Mouse (Mus musculus): ENCODE results near the gene Lig3. TPM values are rescaled to one million over a fixed set of nuclear protein-coding genes. Genes with fewer than 3 reads are reported as not detected.

Gene Lig3
- polyA plus RNA-seq, 1 experiment from 2014 or later: 34.6 TPM

- H3K27ac ChIP-seq: no peak overlapping the region
- H3K27me3 ChIP-seq: no peaks in the 10 kb centered on the region
- no peak for ATAC-seq (replicated peaks; ENCODE audit: low FRiP score)
- no peak overlapping the region for H3K4me2 ChIP-seq
- WGBS: 74% methylated on average over 11 of the region's 11 CpGs
- H3K4me1 ChIP-seq: peaks cover 53% of the 10 kb centered on the region
- H3K9ac ChIP-seq: no peak overlapping the region
- H3K36me3 ChIP-seq: no peaks in the 10 kb centered on the region
- H3K4me3 ChIP-seq (replicated peaks): no peak overlapping the region
- no peaks in the 10 kb centered on the region for H3K9me3 ChIP-seq (replicated peaks)
These were observed 71.2 kb downstream of the Lig3 start for GRCm38 (mm10) chr11:82852115-82852514.

DNA sequence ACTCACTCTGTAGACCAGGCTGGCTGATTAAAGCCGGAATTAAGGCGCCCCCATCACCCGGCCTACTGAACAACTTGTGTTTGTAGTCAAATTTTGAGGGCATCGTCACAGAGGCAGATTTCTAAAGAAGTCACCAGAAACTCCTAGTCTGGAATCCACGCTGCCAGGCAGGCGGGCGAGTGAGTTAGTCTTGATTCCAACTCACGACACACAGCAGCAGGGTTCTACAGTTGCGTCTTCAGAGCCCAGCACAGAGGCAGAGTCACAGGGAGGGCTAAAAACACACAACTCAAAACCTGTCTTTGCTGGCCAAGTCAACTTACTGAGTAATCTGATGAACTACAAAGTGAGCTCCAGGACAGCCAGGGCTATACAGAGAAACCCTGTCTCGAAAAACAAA is 71.6 kb downstream of the Lig3 start:
- Histone ChIP-seq H3K4me1 (peaks cover 49% of the 10 kb centered on the region), H3K36me3 (no peaks in the 10 kb centered on the region), H3K4me2 (no peak overlapping the region), H3K9ac (no peak overlapping the region), H3K4me3 (replicated peaks) (no peak overlapping the region), H3K27ac (no peak overlapping the region), H3K27me3 (no peaks in the 10 kb centered on the region), H3K9me3 (replicated peaks) (no peaks in the 10 kb centered on the region)
- ATAC-seq (replicated peaks; ENCODE audit: low FRiP score): no peak
- WGBS: 85% methylated on average over 10 of the region's 10 CpGs

DNA sequence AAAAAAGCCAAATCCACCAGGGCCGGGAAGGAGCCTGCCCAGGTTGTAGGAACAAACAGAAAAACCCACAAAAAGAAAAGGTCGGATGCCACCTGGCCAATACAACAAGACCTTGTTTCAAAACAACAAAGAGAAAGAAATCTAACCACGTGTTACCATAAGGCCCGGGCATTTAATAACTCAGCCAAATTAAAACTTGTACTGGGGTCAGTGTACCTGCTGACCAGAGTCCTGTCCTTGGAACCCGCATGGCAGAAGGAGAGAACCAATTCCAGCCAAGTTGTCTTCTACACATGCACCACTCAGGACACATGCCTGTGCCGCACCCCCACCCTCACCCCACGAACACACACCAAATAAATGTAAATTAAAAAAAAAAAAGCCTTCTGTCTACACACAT is 72.0 kb downstream of the Lig3 start:
- no peaks in the 10 kb centered on the region for H3K9me3 ChIP-seq (replicated peaks)
- H3K4me2 ChIP-seq: no peak overlapping the region
- peaks cover 45% of the 10 kb centered on the region for H3K4me1 ChIP-seq
- H3K9ac ChIP-seq: no peak overlapping the region
- H3K27ac ChIP-seq: no peak overlapping the region
- H3K27me3 ChIP-seq: no peaks in the 10 kb centered on the region
- ATAC-seq (replicated peaks; ENCODE audit: low FRiP score): no peak
- H3K4me3 ChIP-seq (replicated peaks): no peak overlapping the region
- 83% methylated on average over 7 of the region's 7 CpGs for whole genome bisulfite sequencing
- H3K36me3 ChIP-seq: no peaks in the 10 kb centered on the region

Other genes with a start within 250 kb of the Lig3 start
- 0.39 and 0.44 TPM in 2 replicates for gene Cct6b, start 16.8 kb upstream of the Lig3 start, polyA plus RNA-seq (2015; fragmentation: Nextera tagmentation; extraction: Ambion mirVana)
- 42.0 and 44.6 TPM in 2 replicates for gene Zfp830, start 16.8 kb upstream of the Lig3 start, polyA plus RNA-seq (2015; fragmentation: Nextera tagmentation; extraction: Ambion mirVana)
- 22.3 and 23.6 TPM in 2 replicates for gene Rffl, start 90.1 kb downstream of the Lig3 start, polyA plus RNA-seq (2015; fragmentation: Nextera tagmentation; extraction: Ambion mirVana)
- gene Rad51d, start 109.5 kb downstream of the Lig3 start, polyA plus RNA-seq (2015; fragmentation: Nextera tagmentation; extraction: Ambion mirVana): 11.1 and 13.9 TPM in 2 replicates
- gene Fndc8, start 111.0 kb downstream of the Lig3 start, polyA plus RNA-seq (2015; fragmentation: Nextera tagmentation; extraction: Ambion mirVana): 0.18 and 0.39 TPM in 2 replicates
- 34.9 and 40.0 TPM in 2 replicates for gene Nle1, start 127.3 kb downstream of the Lig3 start, polyA plus RNA-seq (2015; fragmentation: Nextera tagmentation; extraction: Ambion mirVana)
- 6.0 and 7.1 TPM in 2 replicates for gene Unc45b, start 129.4 kb downstream of the Lig3 start, polyA plus RNA-seq (2015; fragmentation: Nextera tagmentation; extraction: Ambion mirVana)
- gene Slfn5, start 170.2 kb downstream of the Lig3 start, polyA plus RNA-seq (2015; fragmentation: Nextera tagmentation; extraction: Ambion mirVana): 7.4 and 9.8 TPM in 2 replicates
- gene Slfn9, start 210.7 kb downstream of the Lig3 start, polyA plus RNA-seq (2015; fragmentation: Nextera tagmentation; extraction: Ambion mirVana): 18.6 and 20.7 TPM in 2 replicates
- 0.54 and 0.58 TPM in 2 replicates for gene Slfn8, start 239.7 kb downstream of the Lig3 start, polyA plus RNA-seq (2015; fragmentation: Nextera tagmentation; extraction: Ambion mirVana)